Mouse (Mus musculus) CH12.LX (cell line): Measurements from ENCODE around the gene Elovl7. TPM values are rescaled to one million over a fixed set of nuclear protein-coding genes. Genes with fewer than 3 reads are reported as not detected.

Source experiments
- DNase-seq: peaks from one replicate; pipeline ENCODE4 v3.0.0-alpha.2; 2013; ENCODE audit errors: extremely low read depth
- H3K27ac ChIP-seq: 2 replicates; pipeline ENCODE4 v1.5.1; 2012; ENCODE audit warnings: low read depth, mild to moderate bottlenecking, control low read depth, moderate library complexity; ENCODE audit not compliant: insufficient read depth
- H3K27me3 ChIP-seq: replicated peaks from 2 replicates; pipeline ENCODE3; 2012; ENCODE audit warnings: inconsistent platforms
- H3K36me3 ChIP-seq, 2 experiments: replicated peaks in 1 of 2; 2 replicates each; pipeline versions ENCODE3 to v1.6.1; 2012; ENCODE audit warnings: inconsistent platforms in 1 of 2, low read length in 1 of 2, mild to moderate bottlenecking in 1 of 2, mixed read lengths in 1 of 2, moderate library complexity in 1 of 2; ENCODE audit not compliant: control insufficient read depth in 1 of 2, insufficient read depth in 1 of 2
- H3K4me1 ChIP-seq, 2 experiments: 2 replicates each; pipeline ENCODE4 v1.6.1; 2012; ENCODE audit warnings: inconsistent platforms in 1 of 2, moderate library complexity in 1 of 2; ENCODE audit not compliant: insufficient read depth in 2 of 2, control insufficient read depth in 1 of 2
- H3K4me2 ChIP-seq: 2 replicates; pipeline ENCODE4 v1.6.1; 2012; ENCODE audit warnings: low read depth, mild to moderate bottlenecking, control low read depth; ENCODE audit not compliant: poor library complexity, insufficient read depth, severe bottlenecking
- H3K4me3 ChIP-seq, 3 experiments: fragments of 150-350 bp in 1 of 3; sonication (generic) in 1 of 3; replicated peaks in 1 of 3; 2 replicates each; pipeline versions ENCODE3 to v1.5.1; 2011 to 2012; ENCODE audit warnings: low read depth in 2 of 3, low read length in 2 of 3, mild to moderate bottlenecking in 2 of 3, moderate library complexity in 2 of 3, control low read depth in 1 of 3, improper control_type of control experiment in 1 of 3, inconsistent platforms in 1 of 3, mixed read lengths in 1 of 3; ENCODE audit not compliant: poor library complexity in 1 of 3
- H3K79me2 ChIP-seq: replicated peaks from 2 replicates; pipeline ENCODE4 v1.6.1; 2012; ENCODE audit warnings: mild to moderate bottlenecking, moderate library complexity; ENCODE audit not compliant: control insufficient read depth, poor library complexity, insufficient read depth, severe bottlenecking; ENCODE audit errors: extremely low read depth
- H3K9ac ChIP-seq: 2 replicates; pipeline ENCODE4 v1.6.1; 2012; ENCODE audit warnings: low read depth, mild to moderate bottlenecking, control low read depth, moderate library complexity; ENCODE audit not compliant: insufficient read depth
- H3K9me3 ChIP-seq: replicated peaks from 2 replicates; pipeline ENCODE3; 2012; ENCODE audit warnings: low read length, inconsistent platforms, mixed read lengths
- BHLHE40 ChIP-seq: IDR thresholded peaks from 2 replicates; pipeline ENCODE4 v1.6.1; 2011; ENCODE audit warnings: mild to moderate bottlenecking, low read depth, low read length, improper control_type of control experiment
- CHD1 ChIP-seq: IDR thresholded peaks from 2 replicates; pipeline ENCODE4 v1.6.1; 2012; ENCODE audit warnings: low read depth, low read length, improper control_type of control experiment, inconsistent platforms
- CHD2 ChIP-seq: IDR thresholded peaks from 2 replicates; pipeline ENCODE4 v1.6.1; 2011; ENCODE audit warnings: low read length, improper control_type of control experiment
- CTCF ChIP-seq, 2 experiments: IDR thresholded peaks in 1 of 2; conservative IDR thresholded peaks in 1 of 2; 2 replicates each; pipeline ENCODE4 v1.5.1; 2011 to 2012; ENCODE audit warnings: low read depth in 2 of 2, low read length in 2 of 2, improper control_type of control experiment in 1 of 2, inconsistent platforms in 1 of 2, mild to moderate bottlenecking in 1 of 2, moderate library complexity in 1 of 2
- EP300 ChIP-seq: IDR thresholded peaks from 2 replicates; pipeline ENCODE4 v1.6.1; 2011; ENCODE audit warnings: low read length, improper control_type of control experiment
- ETS1 ChIP-seq: conservative IDR thresholded peaks from 2 replicates; pipeline ENCODE4 v1.6.1; 2012; ENCODE audit warnings: low read depth, mild to moderate bottlenecking, inconsistent platforms, low read length, improper control_type of control experiment, moderate library complexity
- GABPA ChIP-seq: IDR thresholded peaks from 2 replicates; pipeline ENCODE4 v1.6.1; 2012; ENCODE audit warnings: low read depth, low read length, improper control_type of control experiment, inconsistent platforms; ENCODE audit not compliant: insufficient replicate concordance
- HCFC1 ChIP-seq: IDR thresholded peaks from 2 replicates; pipeline ENCODE4 v1.6.1; 2012; ENCODE audit warnings: low read depth, mild to moderate bottlenecking, inconsistent platforms, low read length, improper control_type of control experiment
- IRF4 ChIP-seq: IDR thresholded peaks from 2 replicates; pipeline ENCODE4 v1.6.1; 2014; ENCODE audit warnings: low read depth, mild to moderate bottlenecking, inconsistent platforms, low read length, improper control_type of control experiment
- JUN ChIP-seq: IDR thresholded peaks from 2 replicates; pipeline ENCODE4 v1.6.1; 2011; ENCODE audit warnings: low read depth, mild to moderate bottlenecking, low read length, improper control_type of control experiment, moderate library complexity; ENCODE audit not compliant: insufficient read depth
- KAT2A ChIP-seq: IDR thresholded peaks from 2 replicates; pipeline ENCODE4 v1.6.1; 2012; ENCODE audit warnings: low read length, improper control_type of control experiment, inconsistent platforms; ENCODE audit not compliant: insufficient replicate concordance
- MAX ChIP-seq: IDR thresholded peaks from 2 replicates; pipeline ENCODE4 v1.6.1; 2011; ENCODE audit warnings: low read length, improper control_type of control experiment
- MEF2A ChIP-seq: IDR thresholded peaks from 2 replicates; pipeline ENCODE4 v1.6.1; 2014; ENCODE audit warnings: low read depth, mild to moderate bottlenecking, inconsistent platforms, low read length, improper control_type of control experiment, borderline replicate concordance
- MXI1 ChIP-seq: IDR thresholded peaks from 2 replicates; pipeline ENCODE4 v1.6.1; 2011; ENCODE audit warnings: mild to moderate bottlenecking, low read depth, low read length, improper control_type of control experiment
- MYC ChIP-seq: IDR thresholded peaks from 2 replicates; pipeline ENCODE4 v1.6.1; 2011; ENCODE audit warnings: low read depth, mild to moderate bottlenecking, improper control_type of control experiment, low read length
- SIN3A ChIP-seq: IDR thresholded peaks from 2 replicates; pipeline ENCODE4 v1.6.1; 2012; ENCODE audit warnings: low read length, improper control_type of control experiment, inconsistent platforms
- SMC3 ChIP-seq: IDR thresholded peaks from 2 replicates; pipeline ENCODE4 v1.6.1; 2011; ENCODE audit warnings: low read depth, low read length, improper control_type of control experiment
- UBTF ChIP-seq: IDR thresholded peaks from 2 replicates; pipeline ENCODE4 v1.6.1; 2012; ENCODE audit warnings: low read depth, mild to moderate bottlenecking, inconsistent platforms, low read length, improper control_type of control experiment, moderate library complexity
- USF1 ChIP-seq: IDR thresholded peaks from 2 replicates; pipeline ENCODE4 v1.6.1; 2014; ENCODE audit warnings: low read depth, mild to moderate bottlenecking, inconsistent platforms, low read length, improper control_type of control experiment
- USF2 ChIP-seq: conservative IDR thresholded peaks from 2 replicates; pipeline ENCODE4 v1.6.1; 2011; ENCODE audit warnings: low read depth, low read length, improper control_type of control experiment
- ZMIZ1 ChIP-seq: IDR thresholded peaks from 2 replicates; pipeline ENCODE4 v1.6.1; 2012; ENCODE audit warnings: low read depth, mild to moderate bottlenecking, inconsistent platforms, low read length, improper control_type of control experiment
- ZNF384 ChIP-seq: IDR thresholded peaks from 2 replicates; pipeline ENCODE4 v1.6.1; 2012; ENCODE audit warnings: low read depth, low read length, improper control_type of control experiment, inconsistent platforms
- dilution Hi-C: fragments of 300-500 bp; cut with MboI; formaldehyde crosslinking; loops from 2 replicates; pipeline ENCODE4 v1.14.3; 2020; ENCODE audit warnings: low sequenced_read_pairs; ENCODE audit not compliant: extremely low pct_unique_long_range_greater_than_20kb, extremely low pct_ligation_motif_present
- in situ Hi-C: fragments of 300-500 bp; cut with MboI; formaldehyde crosslinking; loops from 3 replicates; pipeline ENCODE4 v1.14.3; 2019; ENCODE audit warnings: low sequenced_read_pairs, low pct_ligation_motif_present, low pct_unique_long_range_greater_than_20kb, mixed read lengths
- polyA plus RNA-seq: library from polyadenylated mRNA; unstranded; fragments of >175 nt; gene quantifications from 2 replicates; pipeline ENCODE4 v1.2.1, GENCODE M21; 2012; ENCODE audit warnings: low read depth; ENCODE audit not compliant: insufficient read length
- total RNA-seq, 2 experiments: library from RNA; depleted of rRNA; stranded (reverse); fragments of 300-350 nt in 1 of 2; fragments of >200 nt in 1 of 2; gene quantifications; 2 replicates each; pipeline ENCODE4 v1.2.3; 2012 to 2014

Gene Elovl7
- total and polyA plus RNA-seq, 3 experiments: 5.3 to 11.9 (median 8.3) TPM

- in situ Hi-C loops: no loop called here
- TF ChIP-seq SMC3 (no peak), CTCF (conservative IDR thresholded peaks at IDR 0.05 in 1 of 2, IDR thresholded peaks at IDR 0.05 in 1 of 2; ENCODE audit: low read depth in 2 of 2, low read length in 2 of 2) (no peak), MEF2A (no peak), USF1 (no peak), BHLHE40 (no peak), ZMIZ1 (no peak), CHD2 (no peak), KAT2A (no peak), UBTF (no peak), ZNF384 (no peak), CHD1 (no peak)
- dilution Hi-C loops: no loop called here
Measured at GRCm38 (mm10) chr13:108204857-108205256, 9.3 kb upstream of the Elovl7 start.

DNA sequence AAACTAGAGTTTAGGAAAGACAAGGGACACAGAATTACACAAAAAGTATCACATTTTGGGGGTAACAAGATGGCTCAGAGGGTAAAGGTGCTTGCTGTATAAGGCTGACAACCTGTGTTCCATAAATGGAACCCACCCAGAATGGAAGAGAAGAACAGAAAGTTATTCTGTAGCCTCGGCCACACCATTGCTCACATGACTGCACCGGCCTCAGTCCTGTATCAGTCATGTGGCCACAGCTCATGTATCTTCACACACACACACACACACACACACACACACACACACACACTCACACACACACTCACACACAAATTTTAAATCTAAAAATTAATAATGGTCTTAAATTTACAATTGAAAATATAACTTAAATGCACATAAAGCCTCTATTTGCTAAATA is 6.8 kb upstream of the Elovl7 start:
- H3K27me3 ChIP-seq: no peaks in the 10 kb centered on the region
- TF ChIP-seq IRF4: peak; percentile 43; the same call in 1 of the 2 replicates
- peak; percentile 84 for TF ChIP-seq BHLHE40
- TF ChIP-seq MAX: peak; percentile 66
- TF ChIP-seq ETS1: 0 out of 2 replicates have a peak, but pooled peaks have one; percentile 28
- TF ChIP-seq MXI1: 0 out of 2 replicates have a peak, but pooled peaks have one; percentile 31
- TF ChIP-seq MYC: peak; percentile 56; the same call in 1 of the 2 replicates
- TF ChIP-seq SIN3A: 0 out of 2 replicates have a peak, but pooled peaks have one; percentile 23
- no peak for TF ChIP-seq JUN
- TF ChIP-seq HCFC1: peak; percentile 13; the same call in 1 of the 2 replicates
- TF ChIP-seq USF2: no peak; the same call in 1 of the 2 replicates
- TF ChIP-seq GABPA: no peak
- peak; percentile 42 for TF ChIP-seq EP300
- TF ChIP-seq UBTF: no peak
- TF ChIP-seq USF1: peak; percentile 62
- TF ChIP-seq, all 38 proteins: peak for 10
- Histone ChIP-seq H3K36me3 (no peaks in the 10 kb centered on the region), H3K27ac (no peak overlapping the region), H3K4me1 (peaks cover 9 to 57% of the 10 kb centered on the region in 2 experiments), H3K4me2 (no peak overlapping the region), H3K9me3 (no peaks in the 10 kb centered on the region), H3K79me2 (no peaks in the 10 kb centered on the region), H3K4me3 (no peak overlapping the region), H3K9ac (no peak overlapping the region)
- in situ Hi-C loops: no loop called here
- dilution Hi-C loops: no loop called here
- no peak for DNase-seq

More at GRCm38 (mm10) chr13:108204857-108205256, 9.3 kb upstream of the Elovl7 start:
- no peak overlapping the region; the same call in 1 of the 2 replicates for H3K4me2 ChIP-seq
- no peaks in the 10 kb centered on the region for H3K79me2 ChIP-seq
- H3K27me3 ChIP-seq: no peaks in the 10 kb centered on the region
- no peak overlapping the region for H3K27ac ChIP-seq
- no peak overlapping the region for H3K9ac ChIP-seq
- H3K9me3 ChIP-seq: no peaks in the 10 kb centered on the region
- H3K36me3 ChIP-seq: no peaks in the 10 kb centered on the region
- H3K4me1 ChIP-seq: peaks cover 9 to 44% of the 10 kb centered on the region in 2 experiments
- peak; percentile 54 for DNase-seq
- no peak overlapping the region for H3K4me3 ChIP-seq
